Mouse (Mus musculus): ENCODE measurements at regions not wholly inside any gene's neighbourhood (a gene's known extent, or its start where the extent isn't known, plus 50 kb on each side); places are given as distances from the start of the nearest gene placed in this dataset.
"Not testable (repeated sequence)": the region's sequence is repeated elsewhere in the genome, so short reads cannot be mapped to it uniquely, and the experiment has no call there.

DNA sequence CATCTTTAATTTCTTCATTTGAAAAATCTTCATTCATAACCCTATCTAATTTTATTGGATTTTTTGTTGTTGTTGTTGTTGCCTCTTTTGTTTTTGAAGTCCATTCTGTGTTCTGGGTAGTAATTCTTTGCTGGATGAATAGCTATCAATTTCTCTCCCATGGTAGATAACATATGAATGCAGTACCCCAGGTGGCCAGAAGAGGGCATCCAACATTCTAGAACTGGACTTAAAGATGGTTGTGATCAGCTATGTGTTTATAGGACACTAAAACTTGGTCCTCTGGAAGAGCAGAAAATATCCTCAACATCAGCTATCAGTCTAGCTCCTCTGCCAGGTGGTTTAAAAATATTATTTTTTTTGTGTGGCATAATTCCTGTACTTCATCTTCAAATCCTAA, 73.0 kb downstream of the Prl2c3 start:
- not testable (repeated sequence) for H3K4me2 ChIP-seq (replicated peaks); H3K9ac ChIP-seq (replicated peaks); H3K36me3 ChIP-seq; H3K4me1 ChIP-seq (replicated peaks); H3K4me3 ChIP-seq (replicated peaks); H3K27me3 ChIP-seq; H3K27ac ChIP-seq; H3K9me3 ChIP-seq; ATAC-seq

GRCm38 (mm10) chr13:12717972-12718546, 81.8 kb downstream of the Prl2c3 start:
- 87% methylated on average over 7 of the region's 7 CpGs for WGBS
- not testable (repeated sequence) for H3K27ac ChIP-seq; H3K4me2 ChIP-seq (replicated peaks); ATAC-seq; H3K36me3 ChIP-seq; H3K9me3 ChIP-seq; H3K27me3 ChIP-seq; H3K4me3 ChIP-seq (replicated peaks); H3K4me1 ChIP-seq (replicated peaks); H3K9ac ChIP-seq (replicated peaks)

DNA sequence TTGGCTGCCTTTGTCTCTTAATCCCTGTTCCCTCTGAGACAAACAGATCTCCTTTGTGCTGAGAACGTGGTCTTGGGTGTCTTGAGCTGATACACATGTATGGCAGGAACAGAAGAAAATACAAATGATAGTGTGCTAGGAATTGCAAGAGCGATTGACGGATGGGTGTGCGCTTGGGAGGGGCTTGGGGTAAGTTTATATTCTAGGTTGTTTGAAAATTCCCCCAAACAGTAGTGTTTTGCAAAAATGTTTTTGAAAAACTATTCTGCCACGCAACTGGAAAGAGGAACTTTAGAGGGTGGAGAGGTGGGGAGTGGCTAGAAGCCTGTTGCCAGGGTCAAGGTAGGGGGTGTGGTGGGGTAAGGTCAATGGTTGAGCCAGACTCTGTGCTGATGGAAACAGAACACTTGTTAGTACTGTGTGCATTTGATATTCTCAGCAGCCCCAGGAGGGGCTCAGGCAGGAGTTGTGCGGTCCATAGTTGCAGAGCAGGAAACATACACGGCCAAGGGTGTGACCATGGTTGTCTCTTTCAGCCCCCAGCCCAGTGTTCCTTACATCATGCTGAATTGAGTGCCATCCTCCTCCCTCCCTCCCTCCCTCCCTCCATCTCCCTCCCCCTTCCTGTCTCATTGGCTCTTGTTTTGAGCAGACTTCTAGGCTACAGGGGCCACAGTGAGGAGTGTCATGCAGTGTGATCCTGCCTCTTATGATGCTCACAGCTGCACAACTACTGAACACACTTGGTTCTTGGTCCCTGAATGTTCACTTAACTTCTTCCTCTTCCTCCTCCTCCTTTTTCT, 88.2 kb downstream of the Prl2c3 start:
- Histone ChIP-seq H3K36me3 (no peaks in the 10 kb centered on the region), H3K9ac (replicated peaks) (no peak overlapping the region), H3K4me3 (replicated peaks) (no peak overlapping the region), H3K4me2 (replicated peaks) (no peak overlapping the region), H3K4me1 (replicated peaks) (no peaks in the 10 kb centered on the region), H3K9me3 (no peaks in the 10 kb centered on the region), H3K27me3 (no peaks in the 10 kb centered on the region), H3K27ac (no peak overlapping the region)
- 59% methylated on average over 7 of the region's 7 CpGs for WGBS
- no peak for ATAC-seq

DNA sequence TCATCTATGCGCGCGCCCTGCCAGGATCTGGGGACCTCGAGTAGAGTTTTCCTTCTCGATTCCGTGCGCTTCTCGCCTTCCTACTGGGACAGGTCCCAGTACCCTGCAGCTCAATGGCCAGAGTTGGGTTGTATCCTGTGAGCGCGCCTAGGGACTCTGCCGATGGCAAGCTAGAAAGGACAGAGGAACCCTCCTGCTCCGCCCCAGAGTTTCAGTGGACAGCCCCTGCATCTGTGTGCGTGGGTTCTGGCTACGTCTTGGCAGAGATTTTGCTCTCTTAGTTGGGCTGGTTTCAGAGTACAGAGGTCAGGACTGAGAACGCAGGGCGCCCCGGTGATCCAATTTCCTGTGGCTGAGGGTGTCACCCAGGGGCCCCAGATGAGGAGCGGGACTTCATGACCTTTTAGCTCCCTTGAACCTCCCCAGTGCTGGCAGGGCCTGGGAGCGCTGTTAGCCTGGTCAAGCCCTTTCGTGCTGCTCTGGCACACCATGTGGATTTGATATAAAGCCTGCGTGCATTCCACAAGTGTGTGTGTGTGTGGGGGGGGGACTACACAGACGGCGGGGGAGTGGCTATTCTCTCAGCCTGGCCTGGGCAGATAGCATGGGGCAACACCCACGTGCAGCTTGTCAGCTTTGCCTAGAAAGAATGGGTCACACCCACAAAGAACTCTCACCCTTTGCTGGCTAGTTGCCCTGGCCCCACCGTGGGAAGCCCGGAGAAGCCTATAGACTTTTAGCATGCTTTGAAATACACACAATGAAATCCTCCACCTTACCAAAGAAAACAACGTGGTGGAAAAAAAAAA, 96.9 kb downstream of the Prl2c3 start:
- H3K4me1 ChIP-seq (replicated peaks); H3K4me2 ChIP-seq (replicated peaks); H3K4me3 ChIP-seq (replicated peaks); H3K9me3 ChIP-seq; H3K36me3 ChIP-seq; H3K27me3 ChIP-seq; H3K9ac ChIP-seq (replicated peaks); H3K27ac ChIP-seq: not testable (repeated sequence)
- 7% methylated on average over 17 of the region's 27 CpGs for WGBS
- peak; percentile 19; the same call in 1 of the 2 replicates for ATAC-seq

- not testable (repeated sequence) for H3K4me1 ChIP-seq (replicated peaks); H3K27me3 ChIP-seq; H3K9me3 ChIP-seq; H3K9ac ChIP-seq (replicated peaks); H3K36me3 ChIP-seq; H3K27ac ChIP-seq
- Histone ChIP-seq H3K4me3 (replicated peaks) (peak overlapping the region; percentile 28), H3K4me2 (replicated peaks) (peak overlapping the region; percentile 41)
- peak; percentile 74 for ATAC-seq
- under 1% methylated on average over 33 of the region's 46 CpGs for WGBS
These were observed 97.6 kb downstream of the Prl2c3 start for GRCm38 (mm10) chr13:12702111-12702803.

DNA sequence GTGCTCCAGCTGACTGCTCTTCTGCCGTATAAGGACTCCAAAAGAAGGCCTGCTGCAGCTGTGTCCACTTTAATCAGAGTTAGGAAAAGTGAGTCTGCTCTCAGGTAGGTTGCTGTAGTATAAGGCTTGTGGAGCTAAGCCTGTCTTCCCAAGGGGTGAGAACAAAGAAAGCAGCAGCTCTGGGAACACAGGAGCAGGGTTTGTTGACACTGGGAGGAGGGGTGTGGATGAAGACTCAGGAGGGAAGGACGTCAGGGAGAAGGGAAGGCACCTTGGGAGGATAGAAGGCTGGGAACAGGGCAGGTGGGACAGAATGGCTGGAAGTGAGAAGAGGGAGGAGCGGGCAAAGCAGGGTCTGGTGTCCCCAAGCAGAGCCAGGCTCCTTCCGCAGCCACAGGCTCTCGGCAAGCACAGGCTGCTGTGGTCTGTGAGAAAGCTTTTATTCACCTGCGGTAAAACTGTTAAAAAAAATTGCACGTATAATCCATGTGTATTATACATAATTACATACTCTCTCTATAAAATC, 106.2 kb downstream of the Prl2c3 start:
- H3K27ac ChIP-seq; H3K9me3 ChIP-seq; ATAC-seq; H3K36me3 ChIP-seq; H3K27me3 ChIP-seq; H3K9ac ChIP-seq (replicated peaks); H3K4me1 ChIP-seq (replicated peaks); H3K4me3 ChIP-seq (replicated peaks); H3K4me2 ChIP-seq (replicated peaks): not testable (repeated sequence)
- 53% methylated on average over 6 of the region's 7 CpGs for WGBS

DNA sequence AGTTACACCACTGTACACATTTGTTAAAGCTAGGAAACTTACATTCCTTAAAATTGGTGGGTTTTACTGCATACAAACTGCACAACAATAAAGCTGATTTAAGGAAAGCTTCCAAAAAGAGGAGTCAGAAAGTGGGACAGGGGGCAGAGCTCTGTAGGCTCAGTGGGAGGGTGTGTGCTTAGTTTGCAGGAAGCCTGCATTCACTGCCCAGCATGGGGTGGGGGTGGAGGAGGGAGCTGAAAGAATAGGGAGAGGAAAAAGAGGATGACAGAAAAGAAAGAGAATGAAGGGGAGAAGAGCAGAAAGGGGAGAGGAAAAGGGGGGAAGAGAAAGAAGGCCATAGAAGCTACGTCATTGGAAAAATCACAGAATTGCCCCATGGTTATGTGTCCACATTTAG, 111.1 kb downstream of the Prl2c3 start:
- H3K27ac ChIP-seq; H3K4me1 ChIP-seq (replicated peaks); ATAC-seq; H3K27me3 ChIP-seq; H3K9ac ChIP-seq (replicated peaks); H3K9me3 ChIP-seq; H3K4me2 ChIP-seq (replicated peaks); H3K4me3 ChIP-seq (replicated peaks); H3K36me3 ChIP-seq: not testable (repeated sequence)
- WGBS = no CpG with 5 or more reads among the region's 1 CpGs

DNA sequence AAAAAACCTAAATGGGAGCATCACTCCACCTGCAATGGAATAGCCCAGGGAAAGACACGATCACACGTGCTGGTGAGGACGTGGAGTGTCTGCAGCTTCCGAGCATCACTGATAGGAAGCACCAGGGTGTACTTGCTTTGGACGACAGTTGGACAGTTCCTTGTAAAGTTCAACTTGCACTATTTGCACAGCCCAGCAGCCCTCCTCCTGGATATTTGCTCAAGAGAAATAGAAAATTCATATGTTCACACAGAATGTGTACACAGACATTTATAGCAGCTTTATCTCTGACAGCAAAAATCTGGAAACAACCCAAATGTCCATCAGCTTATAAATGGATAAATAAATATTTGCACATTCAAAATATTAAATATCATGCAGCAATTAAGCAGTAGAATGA, 111.7 kb downstream of the Prl2c3 start:
- 93% methylated on average over 3 of the region's 5 CpGs for WGBS
- H3K27ac ChIP-seq; H3K36me3 ChIP-seq; ATAC-seq; H3K27me3 ChIP-seq; H3K4me3 ChIP-seq (replicated peaks); H3K9ac ChIP-seq (replicated peaks); H3K4me2 ChIP-seq (replicated peaks); H3K9me3 ChIP-seq; H3K4me1 ChIP-seq (replicated peaks): not testable (repeated sequence)

DNA sequence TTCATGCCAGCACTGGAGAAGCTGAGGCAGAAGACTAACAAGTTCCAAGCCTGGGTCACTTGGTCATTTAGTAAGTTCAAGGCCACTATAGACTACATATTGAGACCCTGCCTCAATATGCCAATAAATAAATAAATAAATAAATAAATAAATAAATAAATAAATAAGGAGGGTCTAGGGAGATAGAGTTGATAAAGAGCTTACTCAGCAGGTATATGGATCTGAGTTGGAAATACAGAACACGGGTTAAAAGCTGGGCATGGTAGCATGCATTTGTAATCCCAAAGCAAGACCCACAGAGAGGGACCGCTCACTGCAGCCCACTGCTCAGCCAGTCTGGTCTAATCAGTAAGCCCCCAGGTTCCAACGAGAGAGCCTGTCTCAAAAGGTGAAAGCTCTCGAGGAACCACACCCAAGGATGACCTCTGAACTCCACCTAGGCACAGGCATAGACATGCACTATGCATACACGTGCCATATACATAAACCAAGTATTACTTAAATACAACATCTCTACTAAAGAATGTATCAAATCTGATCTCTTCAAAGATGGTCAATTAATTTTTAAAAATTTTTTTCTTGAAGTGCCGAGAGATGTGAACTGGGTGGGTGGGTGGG, 115.4 kb downstream of the Ero1lb start:
- WGBS = 90% methylated on average over 4 of the region's 6 CpGs
- ATAC-seq = peak; percentile 68
- H3K4me1 ChIP-seq (replicated peaks); H3K27ac ChIP-seq; H3K4me2 ChIP-seq (replicated peaks); H3K27me3 ChIP-seq; H3K9ac ChIP-seq (replicated peaks); H3K9me3 ChIP-seq; H3K36me3 ChIP-seq; H3K4me3 ChIP-seq (replicated peaks): not testable (repeated sequence)

DNA sequence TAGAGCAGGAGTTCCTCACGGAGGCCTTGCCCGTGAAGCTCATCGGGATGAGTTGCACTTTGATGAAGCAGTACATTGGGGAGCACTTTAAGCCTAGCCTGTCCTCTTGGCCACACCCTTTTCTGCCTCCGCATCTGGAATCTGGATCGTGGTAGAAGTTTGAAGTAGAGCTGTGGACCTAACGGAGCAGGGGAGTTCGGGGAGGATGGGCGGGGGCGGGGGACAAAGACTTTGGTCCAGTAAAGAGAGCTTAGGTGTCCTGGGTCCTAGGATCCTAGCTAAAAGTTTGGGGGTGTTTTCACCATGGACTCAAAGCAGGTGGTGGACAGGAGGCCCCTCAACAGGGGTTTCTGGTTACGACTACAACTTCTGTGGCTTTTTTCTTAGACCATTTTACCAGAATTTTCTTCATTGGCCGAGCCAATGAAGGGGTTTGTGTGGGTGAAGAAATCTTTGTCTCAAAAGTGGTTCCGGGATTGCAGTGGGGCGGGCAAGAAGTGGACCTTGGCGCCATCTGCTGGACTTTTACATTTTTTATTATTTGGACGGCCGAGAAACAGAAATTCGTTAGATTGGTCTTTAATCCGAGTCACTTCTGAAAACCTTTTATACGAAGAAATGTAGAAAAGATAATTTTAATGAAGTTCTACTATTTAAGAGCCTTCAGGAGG, 114.7 kb downstream of the Ero1lb start:
- ATAC-seq = peak; percentile 73
- not testable (repeated sequence) for H3K9me3 ChIP-seq; H3K36me3 ChIP-seq; H3K27ac ChIP-seq; H3K4me1 ChIP-seq (replicated peaks); H3K4me3 ChIP-seq (replicated peaks); H3K9ac ChIP-seq (replicated peaks); H3K27me3 ChIP-seq
- peak overlapping the region; percentile 43 for H3K4me2 ChIP-seq (replicated peaks)
- WGBS = 12% methylated on average over 19 of the region's 19 CpGs

- no peaks in the 10 kb centered on the region for H3K27me3 ChIP-seq
- H3K4me3 ChIP-seq (replicated peaks) = no peak overlapping the region
- WGBS = 88% methylated on average over 2 of the region's 2 CpGs
These were observed 111.7 kb downstream of the Ero1lb start for GRCm38 (mm10) chr13:12677372-12677771.

More at GRCm38 (mm10) chr13:12677372-12677771, 111.7 kb downstream of the Ero1lb start:
- Histone ChIP-seq H3K27ac (no peak overlapping the region), H3K4me1 (replicated peaks) (no peaks in the 10 kb centered on the region), H3K9me3 (no peaks in the 10 kb centered on the region), H3K36me3 (no peaks in the 10 kb centered on the region), H3K9ac (replicated peaks) (no peak overlapping the region), H3K4me2 (replicated peaks) (no peak overlapping the region)
- no peak for ATAC-seq

Data from midbrain, embryonic 13.5 days (tissue).